Mouse (Mus musculus) olfactory bulb, adult 2 months (tissue): ENCODE data around the gene Pmpca. TPM values are rescaled to one million over a fixed set of nuclear protein-coding genes. Genes with fewer than 3 reads are reported as not detected.

ENCODE experiments used
- H3K27ac ChIP-seq: fragments of 200-500 bp; 2 replicates; pipeline ENCODE4 v1.5.1; 2012; ENCODE audit warnings: low read depth, low read length; ENCODE audit not compliant: insufficient read depth
- H3K4me1 ChIP-seq: fragments of 200-500 bp; 2 replicates; pipeline ENCODE4 v1.6.1; 2012; ENCODE audit warnings: low read length; ENCODE audit not compliant: control insufficient read depth, insufficient read depth
- H3K4me3 ChIP-seq: fragments of 200-500 bp; 2 replicates; pipeline ENCODE4 v1.5.1; 2012; ENCODE audit warnings: mild to moderate bottlenecking, low read depth, low read length, moderate library complexity; ENCODE audit not compliant: insufficient read depth
- CTCF ChIP-seq: fragments of 200-500 bp; IDR thresholded peaks from 2 replicates; pipeline ENCODE4 v1.5.1; 2012; ENCODE audit warnings: low read depth, mild to moderate bottlenecking, low read length, moderate library complexity; ENCODE audit not compliant: insufficient read depth
- POLR2A ChIP-seq: fragments of 200-500 bp; IDR thresholded peaks from 2 replicates; pipeline ENCODE4 v1.6.1; 2012; ENCODE audit warnings: mild to moderate bottlenecking, low read depth, low read length, moderate library complexity; ENCODE audit not compliant: insufficient read depth
- WGBS: fragments of 180-500 bp; shearing (Covaris S2); methylation state at CpG from one replicate; pipeline ENCODE4 v1.1.7; 2018; 5-methylcytosine and 5-hydroxymethylcytosine counted together
- polyA plus RNA-seq: library from polyadenylated mRNA; stranded (reverse); fragments of >200 nt; gene quantifications from 2 replicates; pipeline ENCODE4 v1.2.4, GENCODE M21; 2012; ENCODE audit warnings: low replicate concordance; ENCODE audit not compliant: missing spikeins, insufficient read depth, insufficient read length

The Pmpca gene
- polyA plus RNA-seq = 415 TPM in 1 of 2 replicates, not detected in the other

GRCm38 (mm10) chr2:26389154-26389690 lies at the start of gene Pmpca, which contains the start of gene Entr1:
Pmpca (plus strand) TSS chr2:26389339.
Entr1 (minus strand) TSS chr2:26389316.
- no peak for TF ChIP-seq CTCF
- peak; percentile 87 for TF ChIP-seq POLR2A
- Histone ChIP-seq H3K27ac (no peak within 1 kb of the TSS), H3K4me3 (peak within 1 kb of the TSS; percentile 73), H3K4me1 (peaks cover 15% of the 10 kb centered on the region)
- WGBS = under 1% methylated on average over 58 of the region's 60 CpGs

GRCm38 (mm10) chr2:26341510-26341981 lies 47.6 kb upstream of the Pmpca start:
- Histone ChIP-seq H3K4me1 (peaks cover 62% of the 10 kb centered on the region), H3K4me3 (peak overlapping the region; percentile 17), H3K27ac (peak overlapping the region; percentile 92)
- WGBS = 27% methylated on average over 2 of the region's 2 CpGs
- TF ChIP-seq POLR2A (no peak), CTCF (no peak)

- 9% methylated on average over 10 of the region's 10 CpGs for WGBS
- peaks cover 67% of the 10 kb centered on the region for H3K4me1 ChIP-seq
- no peak for TF ChIP-seq CTCF
- TF ChIP-seq POLR2A = peak; percentile 89
- H3K27ac ChIP-seq = peak overlapping the region; percentile 99
- peak overlapping the region; percentile 65 for H3K4me3 ChIP-seq
These were observed 47.1 kb upstream of the Pmpca start for GRCm38 (mm10) chr2:26342044-26342443.

GRCm38 (mm10) chr2:26342609-26343490 lies 46.3 kb upstream of the Pmpca start:
- TF ChIP-seq CTCF (no peak), POLR2A (no peak)
- Histone ChIP-seq H3K4me1 (peaks cover 75% of the 10 kb centered on the region), H3K27ac (peak overlapping the region; percentile 99), H3K4me3 (peak overlapping the region; percentile 65)
- WGBS = 30% methylated on average over 11 of the region's 11 CpGs

GRCm38 (mm10) chr2:26348241-26348640 lies 40.9 kb upstream of the Pmpca start:
- peak overlapping the region; percentile 99 for H3K27ac ChIP-seq
- TF ChIP-seq POLR2A (peak; percentile 24; the same call in 1 of the 2 replicates), CTCF (no peak)
- WGBS = 31% methylated on average over 6 of the region's 6 CpGs

GRCm38 (mm10) chr2:26351358-26352290 lies 37.5 kb upstream of the Pmpca start, which contains the start of gene Dnlz:
Dnlz (minus strand) TSS chr2:26352110.
- TF ChIP-seq CTCF = peak; percentile 50; the same call in 1 of the 2 replicates
- TF ChIP-seq POLR2A = peak; percentile 32; the same call in 1 of the 2 replicates
- under 1% methylated on average over 62 of the region's 62 CpGs for WGBS
- peaks cover 70% of the 10 kb centered on the region for H3K4me1 ChIP-seq
- H3K4me3 ChIP-seq = peak within 1 kb of the TSS; percentile 91
- peak within 1 kb of the TSS; percentile 99 for H3K27ac ChIP-seq

More at GRCm38 (mm10) chr2:26348241-26348640, 40.9 kb upstream of the Pmpca start:
- Histone ChIP-seq H3K4me1 (peaks cover 67% of the 10 kb centered on the region), H3K4me3 (no peak overlapping the region)

GRCm38 (mm10) chr2:26352291-26352910 lies 36.7 kb upstream of the Pmpca start:
- no peak for TF ChIP-seq POLR2A
- TF ChIP-seq CTCF = no peak; the same call in 1 of the 2 replicates
- H3K4me1 ChIP-seq = peaks cover 70% of the 10 kb centered on the region
- 1% methylated on average over 36 of the region's 36 CpGs for WGBS
- H3K4me3 ChIP-seq = peak overlapping the region; percentile 91
- H3K27ac ChIP-seq = peak overlapping the region; percentile 89
